Mouse (Mus musculus) lung, embryonic 16.5 days (tissue): ENCODE data around the gene Cenpb. TPM values are rescaled to one million over a fixed set of nuclear protein-coding genes. Genes with fewer than 3 reads are reported as not detected.

ENCODE experiments used
- ATAC-seq: fragments of 200-750 bp; cut with Nextera tagmentation; 2 replicates; pipeline ENCODE4 v1.8.0; 2017; ENCODE audit warnings: low read depth, mild to moderate bottlenecking, moderate library complexity
- H3K27ac ChIP-seq: fragments of 300-500 bp; sonication (generic); 2 replicates; pipeline ENCODE4 v1.5.1; 2014; ENCODE audit warnings: mild to moderate bottlenecking, control low read depth, low read length
- H3K27me3 ChIP-seq: fragments of 300-500 bp; sonication (generic); 2 replicates; pipeline ENCODE4 v1.6.1; 2014; ENCODE audit warnings: low read depth, low read length, mixed read lengths; ENCODE audit not compliant: control insufficient read depth, insufficient read depth
- H3K36me3 ChIP-seq: fragments of 300-500 bp; sonication (generic); 2 replicates; pipeline ENCODE4 v1.6.1; 2014; ENCODE audit warnings: low read length; ENCODE audit not compliant: control insufficient read depth, insufficient read depth
- H3K4me1 ChIP-seq: fragments of 300-500 bp; sonication (generic); replicated peaks from 2 replicates; pipeline ENCODE4 v1.6.1; 2014; ENCODE audit warnings: low read length, mixed read lengths; ENCODE audit not compliant: control insufficient read depth, insufficient read depth
- H3K4me2 ChIP-seq: fragments of 300-500 bp; sonication (generic); 2 replicates; pipeline ENCODE4 v1.6.1; 2014; ENCODE audit warnings: low read depth, low read length, control low read depth
- H3K4me3 ChIP-seq: fragments of 300-500 bp; sonication (generic); 2 replicates; pipeline ENCODE4 v1.5.1; 2014; ENCODE audit warnings: mild to moderate bottlenecking, low read length, control low read depth
- H3K9ac ChIP-seq: fragments of 300-500 bp; sonication (generic); 2 replicates; pipeline ENCODE4 v1.6.1; 2014; ENCODE audit warnings: low read length, control low read depth
- H3K9me3 ChIP-seq: fragments of 300-500 bp; sonication (generic); 2 replicates; pipeline ENCODE4 v1.6.1; 2016; ENCODE audit warnings: low read length; ENCODE audit not compliant: control insufficient read depth
- WGBS: fragments of 180-500 bp; shearing (Covaris S2); extraction: QIAGEN DNeasy Blood & Tissue Kit; methylation state at CpG from one replicate; pipeline ENCODE4 v1.1.7; 2014; 5-methylcytosine and 5-hydroxymethylcytosine counted together
- polyA plus RNA-seq: library from polyadenylated mRNA; unstranded; fragments of >200 nt; fragmentation: Nextera tagmentation; extraction: Ambion mirVana; gene quantifications from 2 replicates; pipeline ENCODE4 v1.2.1, GENCODE M21; 2015

The Cenpb gene
- polyA plus RNA-seq, 1 experiment from 2014 or later = 8.4 TPM

GRCm38 (mm10) chr2:131203816-131204409 lies 24.0 kb upstream of the Cenpb start:
- Histone ChIP-seq H3K4me2 (no peak overlapping the region), H3K9ac (0 out of 2 replicates have a peak overlapping the region, but pooled peaks have one; percentile 48), H3K27ac (peak overlapping the region; percentile 92), H3K27me3 (no peaks in the 10 kb centered on the region), H3K9me3 (no peaks in the 10 kb centered on the region), H3K4me3 (no peak overlapping the region), H3K4me1 (peaks cover 12% of the 10 kb centered on the region), H3K36me3 (0 out of 2 replicates have a peak, but pooled peaks cover 4% of the 10 kb centered on the region)
- 66% methylated on average over 6 of the region's 6 CpGs for WGBS
- ATAC-seq = no peak

GRCm38 (mm10) chr2:131201262-131201661 lies 21.4 kb upstream of the Cenpb start:
- Histone ChIP-seq H3K36me3 (0 out of 2 replicates have a peak, but pooled peaks cover 4% of the 10 kb centered on the region), H3K4me2 (no peak overlapping the region), H3K4me1 (peaks cover 12% of the 10 kb centered on the region), H3K9ac (no peak overlapping the region), H3K9me3 (no peaks in the 10 kb centered on the region), H3K4me3 (no peak overlapping the region), H3K27ac (no peak overlapping the region), H3K27me3 (no peaks in the 10 kb centered on the region)
- ATAC-seq = no peak
- WGBS = 86% methylated on average over 3 of the region's 3 CpGs

- no peaks in the 10 kb centered on the region for H3K27me3 ChIP-seq
- H3K9ac ChIP-seq = no peak overlapping the region
- H3K9me3 ChIP-seq = no peaks in the 10 kb centered on the region
- 68% methylated on average over 2 of the region's 2 CpGs for WGBS
- peaks cover 12% of the 10 kb centered on the region for H3K4me1 ChIP-seq
- H3K4me2 ChIP-seq = no peak overlapping the region
- ATAC-seq = no peak
- no peak overlapping the region for H3K27ac ChIP-seq
- 0 out of 2 replicates have a peak, but pooled peaks cover 4% of the 10 kb centered on the region for H3K36me3 ChIP-seq
- no peak overlapping the region for H3K4me3 ChIP-seq
These were observed 20.8 kb upstream of the Cenpb start for GRCm38 (mm10) chr2:131200710-131201109.

- ATAC-seq = peak; percentile 44
- 85% methylated on average over 16 of the region's 16 CpGs for WGBS
- Histone ChIP-seq H3K4me2 (no peak overlapping the region), H3K27ac (no peak overlapping the region), H3K36me3 (peaks cover 23% of the 10 kb centered on the region), H3K27me3 (no peaks in the 10 kb centered on the region), H3K9ac (no peak overlapping the region), H3K4me1 (no peaks in the 10 kb centered on the region), H3K9me3 (no peaks in the 10 kb centered on the region), H3K4me3 (no peak overlapping the region)
These were observed 16.9 kb upstream of the Cenpb start for GRCm38 (mm10) chr2:131196606-131197316.

GRCm38 (mm10) chr2:131191005-131191390 lies 11.1 kb upstream of the Cenpb start:
- no peak for ATAC-seq
- WGBS = 72% methylated on average over 7 of the region's 7 CpGs
- Histone ChIP-seq H3K9me3 (no peaks in the 10 kb centered on the region), H3K27ac (no peak overlapping the region), H3K4me2 (no peak overlapping the region), H3K4me1 (peaks cover 24% of the 10 kb centered on the region), H3K36me3 (peaks cover 24% of the 10 kb centered on the region), H3K9ac (no peak overlapping the region), H3K4me3 (no peak overlapping the region), H3K27me3 (no peaks in the 10 kb centered on the region)

GRCm38 (mm10) chr2:131190344-131191004 lies 10.6 kb upstream of the Cenpb start:
- Histone ChIP-seq H3K27me3 (no peaks in the 10 kb centered on the region), H3K9me3 (no peaks in the 10 kb centered on the region), H3K9ac (peak overlapping the region; percentile 39; the same call in 1 of the 2 replicates), H3K4me1 (peaks cover 24% of the 10 kb centered on the region), H3K4me3 (no peak overlapping the region), H3K27ac (no peak overlapping the region; the same call in 1 of the 2 replicates), H3K36me3 (peaks cover 24% of the 10 kb centered on the region), H3K4me2 (no peak overlapping the region)
- 36% methylated on average over 10 of the region's 10 CpGs for WGBS
- no peak for ATAC-seq

GRCm38 (mm10) chr2:131189521-131190309 lies 9.8 kb upstream of the Cenpb start:
- no peak for ATAC-seq
- H3K9ac ChIP-seq = no peak overlapping the region
- H3K9me3 ChIP-seq = no peaks in the 10 kb centered on the region
- H3K36me3 ChIP-seq = peaks cover 24% of the 10 kb centered on the region
- H3K4me3 ChIP-seq = no peak overlapping the region
- H3K27me3 ChIP-seq = no peaks in the 10 kb centered on the region; the same call in 1 of the 2 replicates
- no peak overlapping the region for H3K4me2 ChIP-seq
- peaks cover 24% of the 10 kb centered on the region for H3K4me1 ChIP-seq
- peak overlapping the region; percentile 51 for H3K27ac ChIP-seq
- WGBS = 44% methylated on average over 5 of the region's 5 CpGs

- Histone ChIP-seq H3K36me3 (peaks cover 16% of the 10 kb centered on the region), H3K4me2 (no peak overlapping the region), H3K4me1 (peaks cover 24% of the 10 kb centered on the region), H3K27ac (no peak overlapping the region), H3K9ac (no peak overlapping the region), H3K4me3 (no peak overlapping the region), H3K27me3 (no peaks in the 10 kb centered on the region; the same call in 1 of the 2 replicates), H3K9me3 (no peaks in the 10 kb centered on the region)
- no peak for ATAC-seq
- 91% methylated on average over 5 of the region's 5 CpGs for WGBS
These were observed 8.4 kb upstream of the Cenpb start for GRCm38 (mm10) chr2:131188311-131188710.
